Mouse (Mus musculus) liver, embryonic 11.5 days (tissue): ENCODE measurements around the gene Fam19a1. TPM values are rescaled to one million over a fixed set of nuclear protein-coding genes. Genes with fewer than 3 reads are reported as not detected.

ENCODE experiments used
- ATAC-seq: fragments of 200-750 bp; cut with Nextera tagmentation; replicated peaks from 2 replicates; pipeline ENCODE4 v1.8.0; 2017; ENCODE audit warnings: moderate number of reproducible peaks, mild to moderate bottlenecking, moderate TSS enrichment, moderate library complexity; ENCODE audit not compliant: low FRiP score
- DNase-seq: peaks from one replicate; pipeline ENCODE4 v3.0.0-alpha.2; 2017; ENCODE audit warnings: low spot score
- H3K27ac ChIP-seq: fragments of 300-500 bp; sonication (generic); 2 replicates; pipeline ENCODE4 v1.5.1; 2014; ENCODE audit warnings: mild to moderate bottlenecking, low read depth, low read length, control low read depth
- H3K27me3 ChIP-seq: fragments of 300-500 bp; sonication (generic); replicated peaks from 2 replicates; pipeline ENCODE4 v1.6.1; 2014; ENCODE audit warnings: low read length, mixed read lengths; ENCODE audit not compliant: control insufficient read depth, insufficient read depth
- H3K36me3 ChIP-seq: fragments of 300-500 bp; sonication (generic); 2 replicates; pipeline ENCODE4 v1.6.1; 2014; ENCODE audit warnings: mild to moderate bottlenecking, low read length, moderate library complexity, mixed read lengths; ENCODE audit not compliant: control insufficient read depth, insufficient read depth
- H3K4me1 ChIP-seq: fragments of 300-500 bp; sonication (generic); replicated peaks from 2 replicates; pipeline ENCODE4 v1.6.1; 2014; ENCODE audit warnings: low read length, mixed read lengths; ENCODE audit not compliant: control insufficient read depth, insufficient read depth
- H3K4me2 ChIP-seq: fragments of 300-500 bp; sonication (generic); 2 replicates; pipeline ENCODE4 v1.6.1; 2014; ENCODE audit warnings: mild to moderate bottlenecking, control low read depth, moderate library complexity
- H3K4me3 ChIP-seq: fragments of 300-500 bp; sonication (generic); 2 replicates; pipeline ENCODE4 v1.5.1; 2014; ENCODE audit warnings: low read depth, low read length, control low read depth
- H3K9ac ChIP-seq: fragments of 300-500 bp; sonication (generic); 2 replicates; pipeline ENCODE4 v1.6.1; 2014; ENCODE audit warnings: low read depth, low read length, control low read depth
- H3K9me3 ChIP-seq: fragments of 300-500 bp; sonication (generic); 2 replicates; pipeline ENCODE4 v1.6.1; 2016; ENCODE audit warnings: low read length, inconsistent platforms, mixed read lengths; ENCODE audit not compliant: control insufficient read depth
- WGBS: fragments of 180-500 bp; shearing (Covaris S2); extraction: QIAGEN DNeasy Blood & Tissue Kit; methylation state at CpG from one replicate; pipeline ENCODE4 v1.1.7; 2014; 5-methylcytosine and 5-hydroxymethylcytosine counted together
- polyA plus RNA-seq: library from polyadenylated mRNA; unstranded; fragments of >200 nt; fragmentation: Nextera tagmentation; extraction: Ambion mirVana; gene quantifications from 2 replicates; pipeline ENCODE4 v1.2.1, GENCODE M21; 2014

Fam19a1 gene
- polyA plus RNA-seq, 1 experiment from 2014 or later, result 0.85 TPM

GRCm38 (mm10) chr6:96677813-96678212 is 564.9 kb downstream of the Fam19a1 start:
- no peaks in the 10 kb centered on the region for H3K36me3 ChIP-seq
- H3K4me2 ChIP-seq, result no peak overlapping the region
- no peaks in the 10 kb centered on the region for H3K9me3 ChIP-seq
- H3K9ac ChIP-seq, result no peak overlapping the region
- DNase-seq, result no peak
- ATAC-seq, result no peak
- no peak overlapping the region for H3K27ac ChIP-seq
- no peak overlapping the region for H3K4me3 ChIP-seq
- no peaks in the 10 kb centered on the region for H3K27me3 ChIP-seq
- 77% methylated on average over 3 of the region's 3 CpGs for WGBS
- H3K4me1 ChIP-seq, result no peaks in the 10 kb centered on the region

Other genes starting within 250 kb of the Fam19a1 start
- gene 1700123L14Rik, start 53.1 kb downstream of the Fam19a1 start, polyA plus RNA-seq, result not detected in 2 replicates